Mouse (Mus musculus) embryo, embryonic 11.5 days (tissue): Measurements from ENCODE around the gene Hhatl.
A peak's percentile ranks its signal among the peaks of the same experiment; 100 is the strongest.

Experiments
- DNase-seq: peaks from one replicate; pipeline ENCODE4 v3.0.0-alpha.2; 2012; ENCODE audit warnings: low read depth, low spot score

Hhatl gene

GRCm38 (mm10) chr9:121807546-121807945 is 15.2 kb upstream of the Hhatl start:
- DNase-seq = no peak

GRCm38 (mm10) chr9:121802747-121803146 is 10.4 kb upstream of the Hhatl start:
- DNase-seq = no peak

GRCm38 (mm10) chr9:121798887-121799520 is 6.7 kb upstream of the Hhatl start:
- no peak for DNase-seq

GRCm38 (mm10) chr9:121797722-121798121 is 5.4 kb upstream of the Hhatl start:
- no peak for DNase-seq

- DNase-seq = no peak
These were observed 2.7 kb upstream of the Hhatl start for GRCm38 (mm10) chr9:121794972-121795539.

- DNase-seq = peak; percentile 56
These were observed 1.1 kb downstream of the Hhatl start for GRCm38 (mm10) chr9:121791206-121791605.

GRCm38 (mm10) chr9:121786359-121786758 is 5.9 kb downstream of the Hhatl start:
- no peak for DNase-seq

- no peak for DNase-seq
These were observed 7.0 kb downstream of the Hhatl start for GRCm38 (mm10) chr9:121785261-121785660.

GRCm38 (mm10) chr9:121784801-121785200 is 7.5 kb downstream of the Hhatl start:
- DNase-seq = no peak

- DNase-seq = no peak
These were observed 14.2 kb downstream of the Hhatl start for GRCm38 (mm10) chr9:121778066-121778624.

GRCm38 (mm10) chr9:121777484-121778065 is 14.7 kb downstream of the Hhatl start, which contains the start of gene Klhl40:
TSS of gene Klhl40 (plus strand) at chr9:121777607.
- no peak for DNase-seq

- DNase-seq = no peak
These were observed 15.8 kb downstream of the Hhatl start for GRCm38 (mm10) chr9:121776511-121776910.

- DNase-seq = no peak
These were observed 16.4 kb downstream of the Hhatl start for GRCm38 (mm10) chr9:121775951-121776350.

- DNase-seq = no peak
These were observed 19.9 kb downstream of the Hhatl start for GRCm38 (mm10) chr9:121772412-121772811.

- DNase-seq = no peak
These were observed 27.0 kb downstream of the Hhatl start for GRCm38 (mm10) chr9:121765166-121765855.

- no peak for DNase-seq
These were observed 28.6 kb downstream of the Hhatl start for GRCm38 (mm10) chr9:121763716-121764115.

GRCm38 (mm10) chr9:121762761-121763160 is 29.5 kb downstream of the Hhatl start:
- DNase-seq = no peak

- no peak for DNase-seq
These were observed 30.1 kb downstream of the Hhatl start for GRCm38 (mm10) chr9:121762248-121762647.

- DNase-seq = no peak
These were observed 30.5 kb downstream of the Hhatl start for GRCm38 (mm10) chr9:121761787-121762186.

GRCm38 (mm10) chr9:121761091-121761665 is 31.1 kb downstream of the Hhatl start:
- no peak for DNase-seq

GRCm38 (mm10) chr9:121760271-121761090 is 31.8 kb downstream of the Hhatl start:
- peak; percentile 77 for DNase-seq
